Mouse (Mus musculus) ES-E14 (cell line): ENCODE measurements around the gene Chn1. TPM values are rescaled to one million over a fixed set of nuclear protein-coding genes. Genes with fewer than 3 reads are reported as not detected.

Source experiments
- DNase-seq: peaks from one replicate; pipeline ENCODE4 v3.0.0-alpha.2; 2013; ENCODE audit warnings: low read depth, low spot score
- H3K27ac ChIP-seq: 2 replicates; pipeline ENCODE4 v1.5.1; 2012; ENCODE audit warnings: low read depth, mild to moderate bottlenecking, low read length, moderate library complexity, mixed read lengths; ENCODE audit not compliant: poor library complexity, insufficient read depth, severe bottlenecking
- H3K36me3 ChIP-seq: 2 replicates; pipeline ENCODE4 v1.6.1; 2012; ENCODE audit warnings: mild to moderate bottlenecking, low read length, moderate library complexity, mixed read lengths; ENCODE audit not compliant: control insufficient read depth, poor library complexity, insufficient read depth, severe bottlenecking
- H3K4me1 ChIP-seq, 2 experiments: fragments of 150-350 bp in 1 of 2; sonication (generic) in 1 of 2; 2 replicates each; pipeline ENCODE4 v1.6.1; 2012; ENCODE audit warnings: low read length in 2 of 2, mild to moderate bottlenecking in 1 of 2, mixed read lengths in 1 of 2; ENCODE audit not compliant: control insufficient read depth in 2 of 2, insufficient read depth in 2 of 2, poor library complexity in 1 of 2
- H3K4me3 ChIP-seq, 2 experiments: fragments of 150-350 bp in 1 of 2; sonication (generic) in 1 of 2; 2 replicates each; pipeline ENCODE4 v1.5.1; 2012; ENCODE audit warnings: low read length in 2 of 2, low read depth in 1 of 2, mild to moderate bottlenecking in 1 of 2, mixed read lengths in 1 of 2; ENCODE audit not compliant: insufficient read depth in 1 of 2, poor library complexity in 1 of 2, severe bottlenecking in 1 of 2
- H3K9ac ChIP-seq: 2 replicates; pipeline ENCODE4 v1.6.1; 2012; ENCODE audit warnings: low read depth, mild to moderate bottlenecking, low read length, mixed read lengths; ENCODE audit not compliant: poor library complexity, insufficient read depth, severe bottlenecking
- H3K9me3 ChIP-seq: fragments of 150-350 bp; sonication (generic); 2 replicates; pipeline ENCODE4 v1.6.1; 2012; ENCODE audit warnings: low read depth, mild to moderate bottlenecking, low read length; ENCODE audit not compliant: control insufficient read depth, insufficient read depth
- CHD2 ChIP-seq: IDR thresholded peaks from 2 replicates; pipeline ENCODE4 v1.6.1; 2014; ENCODE audit warnings: mild to moderate bottlenecking, low read depth, low read length, inconsistent platforms
- HCFC1 ChIP-seq: IDR thresholded peaks from 2 replicates; pipeline ENCODE4 v1.6.1; 2012; ENCODE audit warnings: low read length, inconsistent platforms, borderline replicate concordance; ENCODE audit not compliant: insufficient read depth
- MAFK ChIP-seq: IDR thresholded peaks from 2 replicates; pipeline ENCODE4 v1.6.1; 2014; ENCODE audit warnings: mild to moderate bottlenecking, low read depth, low read length, inconsistent platforms; ENCODE audit not compliant: insufficient read depth
- ZC3H11A ChIP-seq: IDR thresholded peaks from 2 replicates; pipeline ENCODE4 v1.6.1; 2012; ENCODE audit warnings: low read depth, mild to moderate bottlenecking, inconsistent platforms, low read length, borderline replicate concordance
- ZNF384 ChIP-seq: IDR thresholded peaks from 2 replicates; pipeline ENCODE4 v1.6.1; 2012; ENCODE audit warnings: low read depth, low read length, inconsistent platforms
- in situ Hi-C, 2 experiments: fragments of 600-800 bp; cut with MboI; formaldehyde crosslinking; loops; one replicate each; pipeline ENCODE4 v1.15.1; 2025; ENCODE audit warnings: low sequenced_read_pairs in 2 of 2, inconsistent platforms in 1 of 2; ENCODE audit not compliant: unreplicated experiment in 2 of 2
- total RNA-seq: library from RNA; depleted of rRNA; stranded (reverse); fragments of 300-350 nt; gene quantifications from 2 replicates; pipeline ENCODE4 v1.2.3, GENCODE M21; 2012

Gene Chn1
- total RNA-seq, 1 experiment = 21.6 TPM

DNA sequence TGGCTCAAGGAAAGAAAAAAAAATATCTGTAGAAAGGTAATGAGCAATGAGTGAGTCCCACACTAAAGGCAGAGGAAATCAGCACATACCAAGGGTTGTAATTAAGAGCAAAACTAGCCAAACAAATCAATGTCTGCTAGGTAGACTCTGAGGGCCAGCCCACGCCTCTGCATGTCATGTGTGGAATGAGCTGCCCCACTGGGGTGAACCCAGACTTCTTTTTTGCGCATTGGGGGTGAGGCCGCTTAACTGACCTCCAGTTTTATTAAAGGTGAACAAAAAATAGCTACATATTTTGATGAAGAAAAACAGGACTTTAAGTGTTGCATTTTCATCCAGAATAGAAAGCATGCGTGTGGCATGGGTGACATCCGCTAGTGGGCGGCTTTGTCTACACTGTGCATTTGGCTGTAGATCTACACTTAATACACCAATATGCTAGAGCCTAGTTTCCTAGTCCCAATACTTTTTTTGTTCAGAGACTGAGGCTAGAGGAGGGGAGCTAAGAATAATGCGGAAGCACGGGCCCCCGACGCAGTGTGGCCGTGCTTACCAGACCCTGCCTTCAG lies 114.5 kb downstream of the Chn1 start:
- no peaks in the 10 kb centered on the region for H3K9me3 ChIP-seq
- H3K4me1 ChIP-seq = no peaks in the 10 kb centered on the region
- H3K27ac ChIP-seq = no peak overlapping the region
- DNase-seq = no peak
- no peak overlapping the region for H3K4me3 ChIP-seq
- in situ Hi-C loops = no loop called here
- TF ChIP-seq ZC3H11A (no peak), CHD2 (no peak), HCFC1 (no peak), ZNF384 (no peak), MAFK (no peak)
- no peak overlapping the region for H3K9ac ChIP-seq
- no peaks in the 10 kb centered on the region for H3K36me3 ChIP-seq

DNA sequence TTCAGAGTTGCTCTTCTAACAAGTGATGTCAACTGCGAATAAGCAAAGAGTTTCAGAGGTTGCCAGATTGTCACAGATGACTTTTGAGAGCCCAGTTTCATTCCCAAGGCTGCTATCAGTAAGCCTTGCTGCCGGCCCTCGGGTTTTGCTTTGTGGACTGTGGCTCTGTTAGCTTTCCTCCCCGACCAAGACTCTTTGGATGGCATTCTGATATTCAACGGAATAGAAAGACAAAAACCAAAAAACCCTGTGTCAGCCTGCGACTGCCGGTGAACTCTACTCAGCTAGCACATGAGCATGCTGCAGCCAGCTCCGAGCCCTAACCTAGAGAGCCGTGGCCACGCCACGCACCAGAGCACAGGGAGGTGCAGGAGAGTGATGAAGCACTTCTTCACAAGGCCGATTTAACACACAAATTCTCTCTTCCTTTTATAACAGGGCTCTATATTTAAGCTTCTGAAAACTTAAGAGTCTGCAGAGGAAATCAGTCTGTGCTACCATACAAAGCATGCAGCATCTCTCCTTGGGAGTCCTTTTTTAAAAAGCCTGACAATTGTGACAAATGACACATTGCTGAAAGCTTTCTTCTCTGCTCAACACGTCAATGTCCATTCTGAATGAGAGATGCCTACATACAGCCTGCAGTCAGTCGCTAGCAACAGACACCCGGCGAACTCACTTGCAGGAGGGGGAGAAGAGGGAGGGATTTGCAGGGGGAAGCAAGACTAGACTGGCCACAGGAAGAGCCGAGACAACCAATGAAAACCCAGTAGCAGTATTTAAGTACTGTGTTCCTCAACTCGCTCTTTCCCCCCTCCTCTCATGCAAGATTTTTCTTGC lies 115.2 kb downstream of the Chn1 start:
- H3K4me1 ChIP-seq = no peaks in the 10 kb centered on the region
- H3K36me3 ChIP-seq = no peaks in the 10 kb centered on the region
- H3K9me3 ChIP-seq = no peaks in the 10 kb centered on the region
- H3K9ac ChIP-seq = no peak overlapping the region
- H3K27ac ChIP-seq = no peak overlapping the region
- DNase-seq = no peak
- in situ Hi-C loops = no loop called here
- no peak overlapping the region for H3K4me3 ChIP-seq
- no peak for TF ChIP-seq ZC3H11A
- no peak for TF ChIP-seq CHD2
- TF ChIP-seq ZNF384 = no peak
- no peak for TF ChIP-seq HCFC1
- no peak for TF ChIP-seq MAFK

DNA sequence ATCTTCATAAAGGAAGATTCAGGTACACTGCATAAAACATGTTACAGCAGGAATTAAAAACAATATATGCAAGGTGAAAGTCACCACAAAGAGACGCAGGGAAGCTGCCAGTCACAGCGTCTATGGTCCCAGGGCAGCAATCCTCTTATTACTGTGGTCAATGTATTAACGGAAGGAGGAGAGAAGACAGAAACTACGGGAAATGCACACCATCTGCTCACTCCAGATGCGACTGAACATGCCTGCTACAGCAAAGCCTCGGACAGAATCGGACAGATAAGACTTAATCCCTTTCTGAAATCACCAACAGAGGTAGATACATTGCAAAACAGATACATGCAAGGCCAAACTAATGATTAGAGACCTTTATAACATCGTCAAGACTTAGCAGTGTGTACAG lies 116.1 kb downstream of the Chn1 start:
- in situ Hi-C loops = no loop called here
- Histone ChIP-seq H3K9me3 (no peaks in the 10 kb centered on the region), H3K27ac (no peak overlapping the region), H3K4me3 (no peak overlapping the region), H3K4me1 (no peaks in the 10 kb centered on the region), H3K9ac (no peak overlapping the region), H3K36me3 (no peaks in the 10 kb centered on the region)
- no peak for TF ChIP-seq ZNF384
- no peak for TF ChIP-seq HCFC1
- TF ChIP-seq ZC3H11A = no peak
- TF ChIP-seq MAFK = no peak
- no peak for TF ChIP-seq CHD2
- no peak for DNase-seq

DNA sequence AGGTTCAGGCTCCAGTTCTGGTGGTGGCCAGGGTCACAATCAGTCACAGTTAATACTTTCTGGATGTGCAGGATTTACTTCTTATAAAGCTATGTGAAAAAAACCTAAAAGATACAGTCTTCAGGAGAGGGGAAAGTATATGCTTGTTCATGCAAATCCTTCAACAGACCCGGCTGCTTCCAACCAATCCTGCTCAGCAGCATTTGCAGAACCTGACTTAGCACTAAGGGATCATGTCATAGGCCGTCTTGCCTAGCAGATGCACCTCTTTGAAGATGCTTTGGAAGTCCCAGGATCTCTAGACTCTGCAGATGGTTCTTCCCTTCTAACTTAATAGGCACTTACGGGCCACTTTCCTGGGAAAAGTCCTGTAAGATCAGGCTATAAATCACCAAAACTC lies 117.2 kb downstream of the Chn1 start:
- no peak overlapping the region for H3K9ac ChIP-seq
- H3K4me1 ChIP-seq = no peaks in the 10 kb centered on the region
- no peaks in the 10 kb centered on the region for H3K9me3 ChIP-seq
- TF ChIP-seq CHD2 (no peak), ZC3H11A (no peak), ZNF384 (no peak), MAFK (no peak), HCFC1 (no peak)
- H3K4me3 ChIP-seq = no peak overlapping the region
- H3K36me3 ChIP-seq = no peaks in the 10 kb centered on the region
- in situ Hi-C loops = no loop called here
- no peak overlapping the region for H3K27ac ChIP-seq
- DNase-seq = no peak
